Mouse (Mus musculus) spleen, adult 2 months (tissue): ENCODE data around the gene Sh3bgrl2. TPM values are rescaled to one million over a fixed set of nuclear protein-coding genes. Genes with fewer than 3 reads are reported as not detected.

Experiments
- DNase-seq, 2 experiments: peaks; one replicate each; pipeline versions ENCODE4 v3.0.0 to v3.0.0-alpha.2; 2012 to 2021; ENCODE audit warnings: low spot score in 2 of 2, low read depth in 1 of 2
- H3K27ac ChIP-seq: fragments of 200-500 bp; 2 replicates; pipeline ENCODE4 v1.5.1; 2012; ENCODE audit warnings: low read length, inconsistent platforms; ENCODE audit not compliant: insufficient read depth
- H3K27me3 ChIP-seq: fragments of 200-500 bp; 2 replicates; pipeline ENCODE4 v1.6.1; 2012; ENCODE audit warnings: mild to moderate bottlenecking, moderate library complexity, low read length, inconsistent platforms; ENCODE audit not compliant: control insufficient read depth, insufficient read depth
- H3K36me3 ChIP-seq: fragments of 200-500 bp; 2 replicates; pipeline ENCODE4 v1.6.1; 2012; ENCODE audit warnings: mild to moderate bottlenecking, low read length, inconsistent platforms; ENCODE audit not compliant: control insufficient read depth, insufficient read depth
- H3K4me1 ChIP-seq: fragments of 200-500 bp; 2 replicates; pipeline ENCODE4 v1.6.1; 2011; ENCODE audit warnings: inconsistent platforms; ENCODE audit not compliant: control insufficient read depth, insufficient read depth, insufficient read length
- H3K4me3 ChIP-seq: fragments of 200-500 bp; 2 replicates; pipeline ENCODE4 v1.5.1; 2011; ENCODE audit warnings: mild to moderate bottlenecking, inconsistent platforms; ENCODE audit not compliant: insufficient read depth, insufficient read length; ENCODE audit errors: extremely low read depth
- CTCF ChIP-seq: fragments of 200-500 bp; IDR thresholded peaks from 2 replicates; pipeline ENCODE4 v1.5.1; 2011; ENCODE audit warnings: mild to moderate bottlenecking, inconsistent platforms; ENCODE audit not compliant: insufficient read depth, insufficient read length, insufficient replicate concordance; ENCODE audit errors: extremely low read depth
- POLR2A ChIP-seq: fragments of 200-500 bp; IDR thresholded peaks from 2 replicates; pipeline ENCODE4 v1.6.1; 2011; ENCODE audit warnings: low read depth, low read length, inconsistent platforms
- WGBS: fragments of 180-500 bp; shearing (Covaris S2); methylation state at CpG from one replicate; pipeline ENCODE4 v1.1.7; 2018; 5-methylcytosine and 5-hydroxymethylcytosine counted together
- polyA plus RNA-seq: library from polyadenylated mRNA; depleted of rRNA; stranded (reverse); fragments of >200 nt; gene quantifications from 2 replicates; pipeline ENCODE4 v1.2.3, GENCODE M21; 2012

Gene Sh3bgrl2
- polyA plus RNA-seq, 1 experiment, result 2.8 TPM

- no peak for DNase-seq
- Histone ChIP-seq H3K4me1 (no peaks in the 10 kb centered on the region), H3K4me3 (no peak overlapping the region), H3K27me3 (no peaks in the 10 kb centered on the region), H3K36me3 (no peaks in the 10 kb centered on the region), H3K27ac (no peak overlapping the region)
- TF ChIP-seq POLR2A, result no peak
- no peak for TF ChIP-seq CTCF
- 83% methylated on average over 2 of the region's 2 CpGs for WGBS
Measured at GRCm38 (mm10) chr9:83646215-83646614, 98.1 kb downstream of the Sh3bgrl2 start.

DNA sequence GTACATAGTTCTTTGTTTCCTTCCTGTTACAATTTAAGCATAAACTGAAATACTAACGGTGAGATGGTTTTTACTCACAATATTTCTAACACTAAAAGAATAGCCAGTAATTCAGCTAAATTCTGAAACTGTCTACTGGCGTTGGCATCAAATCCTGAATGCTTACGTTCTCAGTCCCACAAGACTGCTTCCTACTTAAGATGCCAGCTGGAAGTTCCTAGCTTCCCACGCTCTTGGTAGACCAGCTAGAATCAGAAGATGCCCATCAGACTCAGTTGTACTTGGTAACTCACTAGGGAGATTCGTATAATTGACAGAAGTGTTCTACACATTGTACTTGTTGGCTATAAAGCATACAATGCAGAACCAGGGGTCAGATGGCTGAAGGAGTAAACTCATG lies 98.6 kb downstream of the Sh3bgrl2 start:
- H3K4me3 ChIP-seq, result no peak overlapping the region
- H3K4me1 ChIP-seq, result no peaks in the 10 kb centered on the region
- no peak for TF ChIP-seq POLR2A
- no peak for TF ChIP-seq CTCF
- no peak overlapping the region for H3K27ac ChIP-seq
- no peaks in the 10 kb centered on the region for H3K36me3 ChIP-seq
- DNase-seq, result no peak
- WGBS, result 78% methylated on average over 5 of the region's 5 CpGs
- no peaks in the 10 kb centered on the region for H3K27me3 ChIP-seq

- WGBS, result 58% methylated on average over 7 of the region's 7 CpGs
Measured at GRCm38 (mm10) chr9:83647919-83648705, 100.0 kb downstream of the Sh3bgrl2 start.

GRCm38 (mm10) chr9:83648733-83649132 lies 100.6 kb downstream of the Sh3bgrl2 start:
- Histone ChIP-seq H3K36me3 (no peaks in the 10 kb centered on the region), H3K27me3 (no peaks in the 10 kb centered on the region), H3K27ac (no peak overlapping the region), H3K4me3 (no peak overlapping the region), H3K4me1 (no peaks in the 10 kb centered on the region)
- TF ChIP-seq CTCF, result no peak
- TF ChIP-seq POLR2A, result no peak
- no peak for DNase-seq
- 61% methylated on average over 3 of the region's 3 CpGs for whole genome bisulfite sequencing

More at GRCm38 (mm10) chr9:83647919-83648705, 100.0 kb downstream of the Sh3bgrl2 start:
- no peak for DNase-seq
- Histone ChIP-seq H3K36me3 (no peaks in the 10 kb centered on the region), H3K4me1 (no peaks in the 10 kb centered on the region), H3K27me3 (no peaks in the 10 kb centered on the region), H3K4me3 (no peak overlapping the region), H3K27ac (no peak overlapping the region)
- TF ChIP-seq CTCF (no peak), POLR2A (no peak)

GRCm38 (mm10) chr9:83652015-83652414 lies 103.9 kb downstream of the Sh3bgrl2 start:
- WGBS, result 51% methylated on average over 13 of the region's 13 CpGs
- Histone ChIP-seq H3K27ac (no peak overlapping the region), H3K4me3 (no peak overlapping the region), H3K4me1 (no peaks in the 10 kb centered on the region), H3K27me3 (no peaks in the 10 kb centered on the region), H3K36me3 (no peaks in the 10 kb centered on the region)
- DNase-seq, result no peak
- TF ChIP-seq CTCF (no peak), POLR2A (no peak)

- Histone ChIP-seq H3K27me3 (no peaks in the 10 kb centered on the region), H3K27ac (no peak overlapping the region), H3K36me3 (no peaks in the 10 kb centered on the region), H3K4me3 (no peak overlapping the region), H3K4me1 (no peaks in the 10 kb centered on the region)
- TF ChIP-seq CTCF (peak; percentile 59; the same call in 1 of the 2 replicates), POLR2A (no peak)
- 19% methylated on average over 15 of the region's 15 CpGs for WGBS
- no peak for DNase-seq
Measured at GRCm38 (mm10) chr9:83652590-83653172, 104.6 kb downstream of the Sh3bgrl2 start.

DNA sequence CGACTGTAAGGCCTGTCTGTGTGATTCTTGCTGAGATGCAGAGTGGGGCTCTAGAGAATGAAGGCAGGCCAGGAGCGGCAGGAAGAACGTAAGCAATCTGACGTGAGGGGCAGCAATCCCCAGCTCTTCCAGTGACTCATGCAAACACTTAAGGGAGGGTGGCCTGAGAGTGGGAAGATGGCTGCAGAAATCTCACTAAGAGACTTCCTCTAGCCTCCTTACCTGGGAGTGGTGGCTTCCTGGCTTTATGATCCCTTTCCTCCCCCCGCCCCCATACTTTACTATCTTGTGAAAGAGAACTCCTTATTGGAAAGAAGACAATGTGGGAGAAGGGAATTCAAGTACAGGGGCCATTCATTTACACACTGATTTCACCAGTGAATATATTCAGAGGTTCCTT lies 106.5 kb downstream of the Sh3bgrl2 start:
- 0 out of 2 replicates have a peak, but pooled peaks cover 2% of the 10 kb centered on the region for H3K4me1 ChIP-seq
- H3K36me3 ChIP-seq, result no peaks in the 10 kb centered on the region
- H3K4me3 ChIP-seq, result no peak overlapping the region
- H3K27ac ChIP-seq, result no peak overlapping the region
- no peaks in the 10 kb centered on the region for H3K27me3 ChIP-seq
- no peak for DNase-seq
- no peak for TF ChIP-seq CTCF
- TF ChIP-seq POLR2A, result no peak
- WGBS, result 80% methylated on average over 5 of the region's 5 CpGs
